Mouse (Mus musculus) cerebellum, postnatal 4 days (tissue): Measurements from ENCODE around the gene Shroom1.

Source experiments
- DNase-seq, 2 experiments: peaks; one replicate each; pipeline ENCODE4 v3.0.0; 2022; ENCODE audit warnings: low spot score in 2 of 2, mixed read lengths in 1 of 2

Gene Shroom1

GRCm38 (mm10) chr11:53446183-53446582, 10.8 kb upstream of the Shroom1 start:
- DNase-seq, result no peak

- no peak for DNase-seq
These were observed 9.0 kb upstream of the Shroom1 start for GRCm38 (mm10) chr11:53447996-53448395.

- DNase-seq, result no peak
These were observed 8.5 kb upstream of the Shroom1 start for GRCm38 (mm10) chr11:53448529-53448928.

GRCm38 (mm10) chr11:53450070-53450705, 6.8 kb upstream of the Shroom1 start:
- DNase-seq, result no peak

- no peak for DNase-seq
These were observed 5.6 kb upstream of the Shroom1 start for GRCm38 (mm10) chr11:53451361-53451760.

- DNase-seq, result no peak
These were observed 4.6 kb upstream of the Shroom1 start for GRCm38 (mm10) chr11:53452396-53452795.

GRCm38 (mm10) chr11:53453031-53453430, 4.0 kb upstream of the Shroom1 start:
- no peak for DNase-seq

- no peak for DNase-seq
These were observed 458 bp downstream of the Shroom1 start for GRCm38 (mm10) chr11:53457372-53457954.

GRCm38 (mm10) chr11:53458996-53459395, 2.0 kb downstream of the Shroom1 start:
- no peak for DNase-seq

GRCm38 (mm10) chr11:53460192-53460591, 3.2 kb downstream of the Shroom1 start:
- no peak for DNase-seq

GRCm38 (mm10) chr11:53461727-53462126, 4.7 kb downstream of the Shroom1 start:
- DNase-seq, result no peak

- no peak for DNase-seq
These were observed 6.8 kb downstream of the Shroom1 start for GRCm38 (mm10) chr11:53463551-53464424.

- peak; percentile 77 to 88 for DNase-seq
These were observed 9.4 kb downstream of the Shroom1 start for GRCm38 (mm10) chr11:53466231-53466971.

GRCm38 (mm10) chr11:53469294-53469967, 12.4 kb downstream of the Shroom1 start:
- no peak for DNase-seq

- DNase-seq, result peak; percentile 81 to 93
These were observed 13.1 kb downstream of the Shroom1 start, which contains the start of gene Gm9837 for GRCm38 (mm10) chr11:53469968-53470695. Gene Gm9837 (minus strand): TSS chr11:53470479.

GRCm38 (mm10) chr11:53472709-53473108, 15.7 kb downstream of the Shroom1 start:
- no peak for DNase-seq

GRCm38 (mm10) chr11:53475620-53476019, 18.6 kb downstream of the Shroom1 start:
- no peak for DNase-seq

GRCm38 (mm10) chr11:53477833-53478232, 20.8 kb downstream of the Shroom1 start:
- DNase-seq, result no peak

- DNase-seq, result no peak
These were observed 21.6 kb downstream of the Shroom1 start for GRCm38 (mm10) chr11:53478383-53479170.
